Mouse (Mus musculus): Measurements from ENCODE around the gene Lsmem1. TPM values are rescaled to one million over a fixed set of nuclear protein-coding genes. Genes with fewer than 3 reads are reported as not detected.

Gene Lsmem1
- total and polyA plus RNA-seq, 3 experiments = not detected

GRCm38 (mm10) chr12:40221611-40222010, 22.3 kb upstream of the Lsmem1 start:
- peak overlapping the region; percentile 47; the same call in 1 of the 2 replicates for H3K4me2 ChIP-seq (ENCODE audit: insufficient read depth, low read depth, poor library complexity, severe bottlenecking)
- in situ Hi-C loops (cut with MboI; ENCODE audit: low pct_ligation_motif_present, low pct_unique_long_range_greater_than_20kb, low sequenced_read_pairs) = no loop called here
- no peak for DNase-seq (ENCODE audit: extremely low read depth)
- H3K79me2 ChIP-seq (replicated peaks; ENCODE audit: control insufficient read depth, extremely low read depth, insufficient read depth, poor library complexity, severe bottlenecking) = peaks cover 47% of the 10 kb centered on the region
- H3K4me1 ChIP-seq (ENCODE audit: control insufficient read depth in 1 of 2, insufficient read depth in 2 of 2) = peaks cover 7 to 26% of the 10 kb centered on the region in 2 experiments; a peak in 2 of 4 replicates
- TF ChIP-seq NELFE (IDR thresholded peaks at IDR 0.05; ENCODE audit: low read depth, low read length) (no peak), PAX5 (IDR thresholded peaks at IDR 0.05; ENCODE audit: low read length) (no peak), MAZ (IDR thresholded peaks at IDR 0.05; ENCODE audit: low read depth, low read length) (no peak), SMC3 (IDR thresholded peaks at IDR 0.05; ENCODE audit: low read depth, low read length) (no peak), MEF2A (IDR thresholded peaks at IDR 0.05; ENCODE audit: borderline replicate concordance, low read depth, low read length) (no peak), NRF1 (IDR thresholded peaks at IDR 0.05; ENCODE audit: low read depth, low read length) (no peak), CTCF (conservative IDR thresholded peaks at IDR 0.05 in 1 of 2, IDR thresholded peaks at IDR 0.05 in 1 of 2; ENCODE audit: low read depth in 2 of 2, low read length in 2 of 2) (no peak), JUN (IDR thresholded peaks at IDR 0.05; ENCODE audit: insufficient read depth, low read depth, low read length) (no peak), E2F4 (IDR thresholded peaks at IDR 0.05; ENCODE audit: insufficient replicate concordance, low read depth, low read length) (no peak), TCF12 (IDR thresholded peaks at IDR 0.05; ENCODE audit: low read depth, low read length) (no peak), TBP (conservative IDR thresholded peaks at IDR 0.05; ENCODE audit: low read depth, low read length) (no peak), USF2 (conservative IDR thresholded peaks at IDR 0.05; ENCODE audit: low read depth, low read length) (no peak), RAD21 (IDR thresholded peaks at IDR 0.05; ENCODE audit: low read depth, low read length) (no peak), ZMIZ1 (IDR thresholded peaks at IDR 0.05; ENCODE audit: low read depth, low read length) (no peak), POLR2A (IDR thresholded peaks at IDR 0.05; ENCODE audit: low read depth, low read length) (no peak)
- dilution Hi-C loops (cut with MboI; ENCODE audit: extremely low pct_ligation_motif_present, extremely low pct_unique_long_range_greater_than_20kb, low sequenced_read_pairs) = no loop called here
- no peaks in the 10 kb centered on the region for H3K27me3 ChIP-seq (replicated peaks)
- peak overlapping the region; percentile 62 to 95 (median 93) for H3K4me3 ChIP-seq (replicated peaks in 1 of 3; ENCODE audit: low read depth in 2 of 3, low read length in 2 of 3, poor library complexity in 1 of 3)
- peak overlapping the region; percentile 84 for H3K9ac ChIP-seq (ENCODE audit: insufficient read depth, low read depth)
- H3K27ac ChIP-seq (ENCODE audit: insufficient read depth, low read depth) = no peak overlapping the region
- peaks cover 8 to 21% of the 10 kb centered on the region in 2 experiments for H3K36me3 ChIP-seq (replicated peaks in 1 of 2; ENCODE audit: control insufficient read depth in 1 of 2, insufficient read depth in 1 of 2, low read length in 1 of 2)
- H3K9me3 ChIP-seq (replicated peaks; ENCODE audit: low read length) = no peaks in the 10 kb centered on the region

DNA sequence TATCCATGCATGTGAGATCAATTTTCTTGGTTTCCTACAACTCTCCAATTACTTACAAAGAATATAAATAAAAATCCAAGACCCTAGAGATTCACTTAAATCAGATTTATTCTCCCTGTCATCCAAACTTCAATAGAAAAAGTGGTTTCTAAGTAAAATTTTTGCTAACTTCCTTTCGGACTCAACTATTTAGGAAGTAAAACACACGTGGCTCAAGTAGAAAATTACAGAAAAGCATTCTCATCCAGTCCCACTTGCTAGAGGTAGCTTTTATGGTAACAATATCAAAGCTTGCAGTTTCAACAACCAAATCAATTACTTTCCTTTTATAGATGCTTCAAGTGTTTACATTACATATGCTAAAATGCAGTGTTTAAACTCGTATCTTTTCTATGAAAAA, 21.6 kb upstream of the Lsmem1 start:
- Histone ChIP-seq H3K9me3 (replicated peaks; ENCODE audit: low read length) (no peaks in the 10 kb centered on the region), H3K4me1 (ENCODE audit: control insufficient read depth in 1 of 2, insufficient read depth in 2 of 2) (peaks cover 7 to 26% of the 10 kb centered on the region in 2 experiments; a peak in 2 of 4 replicates), H3K27ac (ENCODE audit: insufficient read depth, low read depth) (no peak overlapping the region), H3K4me2 (ENCODE audit: insufficient read depth, low read depth, poor library complexity, severe bottlenecking) (peak overlapping the region; percentile 99), H3K4me3 (replicated peaks in 1 of 3; ENCODE audit: low read depth in 2 of 3, low read length in 2 of 3, poor library complexity in 1 of 3) (peak overlapping the region; percentile 26 to 95 (median 62)), H3K36me3 (replicated peaks in 1 of 2; ENCODE audit: control insufficient read depth in 1 of 2, insufficient read depth in 1 of 2, low read length in 1 of 2) (peaks cover 14 to 28% of the 10 kb centered on the region in 2 experiments), H3K27me3 (replicated peaks) (no peaks in the 10 kb centered on the region), H3K79me2 (replicated peaks; ENCODE audit: control insufficient read depth, extremely low read depth, insufficient read depth, poor library complexity, severe bottlenecking) (peaks cover 50% of the 10 kb centered on the region), H3K9ac (ENCODE audit: insufficient read depth, low read depth) (peak overlapping the region; percentile 84; the same call in 1 of the 2 replicates)
- dilution Hi-C loops (cut with MboI; ENCODE audit: extremely low pct_ligation_motif_present, extremely low pct_unique_long_range_greater_than_20kb, low sequenced_read_pairs) = no loop called here
- in situ Hi-C loops (cut with MboI; ENCODE audit: low pct_ligation_motif_present, low pct_unique_long_range_greater_than_20kb, low sequenced_read_pairs) = no loop called here
- TF ChIP-seq MXI1 (IDR thresholded peaks at IDR 0.05; ENCODE audit: low read depth, low read length) = peak; percentile 43; the same call in 1 of the 2 replicates
- TF ChIP-seq POLR2A (IDR thresholded peaks at IDR 0.05; ENCODE audit: low read depth, low read length) = no peak
- no peak for DNase-seq (ENCODE audit: extremely low read depth)
